Mouse (Mus musculus) liver, embryonic 14.5 days (tissue): Measurements from ENCODE around the gene Cux2.

Source experiments
- CTCF ChIP-seq: IDR thresholded peaks from 2 replicates; pipeline ENCODE4 v1.5.1; 2016; ENCODE audit warnings: antibody characterized with exemption, low read depth, control low read depth
- EP300 ChIP-seq: IDR thresholded peaks from 2 replicates; pipeline ENCODE4 v1.6.1; 2016; ENCODE audit warnings: antibody characterized with exemption, low read depth

- TF ChIP-seq EP300 (no peak), CTCF (peak; percentile 98)
These were observed 207.2 kb downstream of the Cux2 start for GRCm38 (mm10) chr5:121842665-121843118.
